Mouse (Mus musculus) right cerebral cortex, adult 2 months (tissue): ENCODE data around the gene Dnajb8.

Experiments
- DNase-seq, 2 experiments: peaks; one replicate each; pipeline ENCODE4 v3.0.0; 2021 to 2022; ENCODE audit warnings: low spot score in 2 of 2

Gene Dnajb8

GRCm38 (mm10) chr6:88221968-88222367 is at the start of gene Dnajb8:
Dnajb8 (plus strand) TSS chr6:88222268.
- DNase-seq: no peak

DNA sequence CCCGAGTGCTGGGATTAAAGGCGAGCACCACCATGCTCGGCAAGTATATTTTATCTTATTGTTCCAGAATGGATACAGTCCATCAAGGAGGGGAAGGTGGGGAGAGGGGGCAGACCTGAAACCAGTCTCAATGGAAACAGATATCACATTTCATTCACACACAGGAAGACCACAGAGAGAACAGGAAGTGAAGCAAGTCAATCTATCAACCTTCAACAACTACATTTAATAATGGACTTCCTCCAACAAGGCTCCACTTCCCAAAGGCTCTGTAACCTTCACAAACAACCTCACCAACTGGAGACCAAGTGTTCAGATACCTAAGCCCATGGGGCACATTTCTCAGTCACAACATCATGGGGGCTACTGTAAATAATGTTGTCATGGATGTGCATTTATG is 47.9 kb upstream of the Dnajb8 start:
- no peak for DNase-seq

DNA sequence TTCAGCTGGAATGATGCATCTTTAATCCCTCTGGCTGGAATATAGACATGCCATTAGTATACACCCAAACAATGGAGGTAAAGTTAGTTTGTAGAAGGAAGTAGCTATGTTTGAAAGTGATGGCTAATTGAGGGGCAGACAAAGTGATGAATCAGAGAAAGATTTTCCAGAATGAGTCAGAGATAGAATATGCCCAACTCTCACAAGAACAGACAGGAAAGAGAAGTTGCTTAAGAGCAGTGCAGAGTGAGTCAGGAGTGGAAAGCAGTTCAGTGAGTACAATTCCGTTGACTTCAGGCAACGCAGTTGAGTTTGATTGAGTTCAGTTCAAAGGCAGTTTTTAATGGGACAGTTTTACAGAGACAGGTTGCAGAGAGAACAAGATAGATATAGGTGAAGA is 47.4 kb upstream of the Dnajb8 start:
- DNase-seq: no peak

- DNase-seq: no peak
These were observed 37.4 kb upstream of the Dnajb8 start for GRCm38 (mm10) chr6:88184671-88185070.

GRCm38 (mm10) chr6:88188148-88188547 is 33.9 kb upstream of the Dnajb8 start:
- DNase-seq: peak; percentile 35 to 47

DNA sequence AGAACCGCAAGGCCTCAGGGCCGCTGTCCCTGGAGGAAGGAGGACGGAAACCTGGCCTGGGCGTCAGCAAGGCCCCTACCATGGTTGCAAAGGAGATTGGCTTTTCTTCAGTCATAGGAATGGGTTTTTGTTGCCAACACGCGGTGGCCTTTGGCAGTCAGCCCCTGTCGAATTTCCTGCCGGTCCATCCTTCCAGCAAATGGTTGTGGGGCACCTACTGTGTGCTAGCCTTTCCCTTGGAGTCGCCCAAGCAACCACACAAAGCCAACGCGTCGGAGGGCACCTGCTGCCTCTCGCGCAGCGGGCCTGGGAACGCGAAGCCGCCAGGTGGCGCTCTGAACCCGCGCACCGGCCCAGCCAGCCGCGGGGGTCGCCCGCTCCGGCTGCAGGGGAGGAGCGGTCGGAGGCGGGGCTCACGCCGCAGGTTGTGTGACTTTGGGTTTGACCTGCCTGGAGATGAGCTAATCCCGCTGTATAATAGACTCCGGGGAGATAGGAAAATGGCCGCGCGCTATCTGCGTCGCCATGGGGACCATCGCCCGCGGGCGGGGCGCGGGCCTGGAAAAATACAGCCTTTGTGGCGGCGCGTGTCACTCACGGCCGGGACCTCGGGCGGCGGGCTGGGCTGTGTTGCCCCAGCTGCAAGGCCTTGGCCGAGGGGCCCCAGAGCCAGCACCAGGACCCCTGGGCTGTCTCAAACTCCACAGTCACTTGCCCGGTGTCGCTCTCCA is 32.6 kb upstream of the Dnajb8 start:
- DNase-seq: peak; percentile 67 to 74

- DNase-seq: peak in 1 of 2 experiments; percentile 5
These were observed 32.1 kb upstream of the Dnajb8 start for GRCm38 (mm10) chr6:88190043-88190309.

DNA sequence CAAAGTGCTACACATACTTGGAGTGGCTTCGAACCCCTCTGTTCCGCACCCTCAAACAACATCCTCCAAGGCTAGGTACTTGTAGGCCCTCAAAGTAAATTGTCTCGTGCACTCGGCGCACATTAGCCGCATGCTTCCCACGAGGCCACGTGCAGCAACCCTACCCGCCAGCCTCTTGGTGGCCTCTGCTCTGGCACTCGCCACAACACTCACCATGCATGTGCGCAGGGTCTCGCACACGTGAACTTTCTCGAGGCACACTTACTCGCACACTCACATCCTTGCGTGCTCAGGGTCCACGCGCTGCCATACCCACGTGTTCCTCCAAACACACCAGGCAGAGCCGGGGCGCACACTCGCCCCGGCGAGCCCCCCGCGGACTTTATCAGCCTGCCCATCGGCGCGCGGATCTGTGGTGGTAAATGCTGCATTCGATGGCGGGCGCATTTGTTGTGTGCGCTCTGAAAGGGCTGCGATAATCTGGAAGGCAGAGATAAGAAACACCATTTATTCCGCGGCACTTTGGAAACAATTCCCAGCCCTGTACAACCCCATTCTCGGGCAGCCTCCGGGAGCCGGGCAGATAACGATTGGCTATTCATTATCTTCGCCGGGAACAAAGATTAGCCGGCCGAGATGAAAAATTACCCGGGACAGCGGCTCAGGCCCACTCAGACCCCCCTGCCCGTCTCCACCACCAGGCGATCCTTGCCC is 31.6 kb upstream of the Dnajb8 start:
- no peak for DNase-seq

DNA sequence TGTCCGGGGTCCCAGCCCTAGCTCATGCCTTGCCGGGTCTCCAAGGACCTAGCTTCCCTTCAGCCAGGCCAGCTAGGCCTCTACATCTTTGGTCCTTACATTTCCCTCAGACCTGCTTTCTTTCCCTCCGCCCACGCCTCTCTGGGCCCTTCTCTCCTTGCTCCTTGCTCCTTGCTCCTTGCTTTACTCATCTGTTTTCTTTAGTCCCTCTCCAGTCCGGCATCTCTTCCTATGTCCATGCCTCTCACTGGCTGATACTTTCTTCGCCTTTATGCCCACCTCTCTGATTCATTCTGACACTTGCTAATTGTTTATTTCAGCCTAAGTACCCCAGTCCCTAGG is 31.1 kb upstream of the Dnajb8 start:
- DNase-seq: no peak

DNA sequence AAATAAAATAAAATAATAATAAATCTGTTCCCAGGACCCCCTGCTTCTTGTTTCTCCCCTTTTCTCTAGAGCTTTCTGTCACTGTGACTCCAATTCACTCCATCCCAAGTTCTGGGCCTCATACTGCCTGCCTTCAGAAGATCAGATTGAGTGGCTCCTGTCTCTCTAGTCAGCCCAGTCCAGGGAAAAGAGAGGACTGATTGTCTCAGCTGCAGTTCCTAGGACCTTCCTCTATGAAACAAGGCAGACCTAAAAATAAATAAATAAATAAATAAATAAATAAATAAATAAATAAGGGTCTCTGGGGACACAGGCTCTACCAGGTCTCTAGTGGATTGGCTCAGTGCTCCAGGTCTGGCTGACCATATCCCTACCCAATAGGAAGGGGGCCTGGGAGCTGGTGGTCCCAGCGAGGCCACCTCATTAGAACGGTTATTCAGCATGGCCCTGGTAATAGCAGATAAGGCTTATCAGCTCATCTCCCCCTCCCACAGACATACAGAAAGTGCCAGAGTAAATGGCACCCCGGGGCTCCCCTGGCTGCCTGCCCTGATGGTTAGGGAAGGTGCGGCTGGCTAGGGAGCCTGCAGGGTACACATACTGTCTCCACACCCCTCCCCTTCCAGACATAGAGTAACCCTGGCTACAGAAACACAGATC is 30.5 kb upstream of the Dnajb8 start:
- DNase-seq: no peak

- DNase-seq: no peak
These were observed 29.3 kb upstream of the Dnajb8 start for GRCm38 (mm10) chr6:88192756-88193155.

- no peak for DNase-seq
These were observed 28.5 kb upstream of the Dnajb8 start, which contains the start of gene Gata2 for GRCm38 (mm10) chr6:88193433-88194052. Gata2 (plus strand) TSS chr6:88193891.

DNA sequence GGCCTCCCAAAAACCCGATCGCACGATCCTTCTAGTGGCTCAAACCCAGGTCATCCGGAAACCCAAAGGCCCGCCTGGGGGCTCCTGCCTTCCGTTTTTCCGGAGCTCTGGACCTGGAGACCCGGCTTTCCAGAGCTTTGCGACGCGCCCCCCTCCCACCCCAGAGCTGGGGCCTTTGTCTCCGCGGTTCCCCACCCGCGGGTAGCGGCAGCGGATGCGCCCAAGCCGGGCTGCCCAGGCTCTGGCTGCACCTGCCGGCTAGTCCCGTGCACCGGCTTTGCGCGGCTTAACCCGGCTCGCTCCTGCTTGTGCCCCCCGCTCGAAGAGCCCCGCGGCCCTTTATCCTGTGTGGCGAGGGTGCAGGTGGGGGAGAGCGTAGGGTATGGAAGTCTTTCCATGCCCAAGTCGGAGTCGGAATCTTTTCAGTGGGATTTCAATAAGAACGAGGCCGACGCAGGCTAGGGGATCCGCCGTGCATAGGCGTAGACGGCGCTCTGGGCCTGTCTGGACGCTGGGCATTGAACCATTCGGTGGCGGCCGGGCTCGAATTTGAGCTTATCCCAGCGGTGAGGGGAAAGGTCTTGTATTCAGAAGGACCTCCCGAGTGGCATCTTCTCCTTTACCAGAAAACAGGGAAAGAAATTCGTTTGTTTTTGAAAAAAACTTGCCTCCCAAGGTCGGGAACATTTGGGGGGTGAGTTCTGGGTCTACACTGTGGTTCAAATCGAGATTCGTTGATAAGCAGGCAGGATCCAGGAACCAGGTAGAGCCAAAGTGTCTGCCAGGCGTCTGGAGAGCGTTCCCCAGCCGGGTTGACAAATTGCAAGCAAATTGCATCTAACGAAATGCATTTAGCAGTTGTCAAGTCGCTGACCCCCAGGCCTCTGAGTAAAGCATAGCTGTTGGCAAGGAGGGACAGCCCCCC is 27.8 kb upstream of the Dnajb8 start:
- DNase-seq: peak in 1 of 2 experiments; percentile 8

- no peak for DNase-seq
These were observed 27.1 kb upstream of the Dnajb8 start for GRCm38 (mm10) chr6:88194978-88195325.

DNA sequence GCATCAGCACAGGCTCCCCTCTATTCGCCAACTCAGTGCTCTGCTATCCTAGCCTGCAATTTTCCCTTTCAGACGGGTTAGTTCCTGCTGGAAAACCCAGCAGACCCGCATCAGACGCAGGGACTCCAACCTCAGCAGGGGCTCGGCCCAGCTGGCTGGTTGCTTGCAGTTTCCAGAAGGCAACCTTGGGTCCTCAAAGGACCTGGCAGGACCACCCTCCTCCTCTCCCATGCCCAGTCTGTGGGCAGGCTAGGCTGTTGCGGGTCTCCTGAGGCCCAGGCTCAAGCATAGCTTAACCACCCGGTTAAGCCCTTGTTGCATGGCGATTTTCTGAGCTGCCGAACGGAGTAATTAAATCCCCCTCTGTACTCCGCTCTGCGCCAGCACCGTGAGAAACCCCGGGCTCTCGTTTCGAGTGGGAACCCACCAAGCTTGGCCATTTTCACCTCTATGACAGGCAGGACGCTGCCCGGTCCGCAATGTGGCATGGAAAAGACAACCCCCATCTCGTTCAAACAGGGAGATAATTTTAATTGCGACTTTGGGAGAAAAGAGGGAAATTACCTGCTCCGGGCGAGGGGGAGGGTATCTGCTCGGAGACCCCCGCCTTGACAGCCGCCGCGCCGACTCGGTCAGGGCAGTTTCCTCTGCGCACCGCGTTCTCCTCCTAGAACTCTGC is 25.9 kb upstream of the Dnajb8 start:
- DNase-seq: no peak

DNA sequence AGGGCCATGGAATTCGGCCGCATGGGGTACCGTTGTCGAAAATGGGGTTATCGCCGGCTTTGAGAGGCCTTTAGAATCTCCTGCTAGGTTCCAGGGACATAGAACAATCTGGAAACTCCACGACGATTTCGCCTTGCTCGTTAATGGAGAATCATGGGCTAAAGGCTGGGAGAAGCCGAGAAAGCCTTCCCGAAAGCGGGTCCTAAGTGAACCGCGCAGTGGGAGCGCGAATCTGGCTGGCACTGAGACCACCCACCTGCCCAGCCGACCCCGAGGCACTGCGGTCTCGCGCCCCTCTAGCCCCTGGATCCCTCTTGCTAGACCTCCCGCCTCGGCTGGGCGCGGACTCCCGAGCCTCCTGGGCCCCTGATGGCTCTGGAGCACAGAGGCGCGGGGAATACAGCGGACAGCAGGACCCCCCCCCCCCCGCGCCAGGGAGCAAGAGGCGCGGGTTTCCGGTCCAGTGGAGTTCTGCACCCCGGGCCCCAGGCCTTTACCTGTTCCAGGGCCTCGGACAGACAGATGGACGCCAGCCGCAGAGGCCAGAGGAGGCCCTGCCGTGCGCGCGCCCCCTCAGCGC is 25.2 kb upstream of the Dnajb8 start:
- DNase-seq: no peak

DNA sequence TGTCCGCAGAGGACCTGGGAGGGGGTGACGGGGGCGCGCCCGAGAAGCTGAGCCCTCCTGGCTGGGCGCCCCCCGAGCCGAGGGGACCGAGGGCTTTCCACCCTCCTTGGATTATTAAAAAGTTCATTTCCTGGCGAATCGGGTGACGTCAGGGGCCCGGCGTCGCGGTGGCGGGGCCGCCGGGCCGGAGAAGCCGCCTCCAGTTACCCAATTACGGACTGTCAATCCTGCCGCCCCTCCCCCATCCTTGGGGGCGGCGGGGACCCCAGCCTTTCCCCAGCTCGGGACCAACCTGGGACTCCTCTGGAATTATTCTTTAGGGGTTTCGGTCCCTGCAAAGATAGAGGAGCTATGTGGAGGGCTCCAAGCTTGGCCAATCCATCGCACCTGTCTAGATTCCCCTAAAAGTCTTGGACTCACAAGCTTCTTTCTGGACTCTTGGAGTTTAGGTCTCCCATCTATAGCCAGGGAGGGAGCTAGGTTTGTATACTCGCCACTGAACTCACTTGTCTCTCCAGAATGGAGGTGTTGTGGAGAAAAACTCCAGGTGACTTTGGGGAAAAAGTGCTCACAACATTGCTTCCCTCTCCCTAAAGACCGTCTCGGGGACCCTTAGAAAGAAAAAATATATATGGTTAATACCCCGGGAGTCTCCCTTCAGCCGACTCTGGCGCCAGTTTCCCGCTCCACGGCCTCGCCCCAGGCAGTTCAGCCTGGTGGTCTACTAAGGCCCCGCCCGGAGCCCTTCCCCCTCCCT is 24.6 kb upstream of the Dnajb8 start:
- DNase-seq: no peak

DNA sequence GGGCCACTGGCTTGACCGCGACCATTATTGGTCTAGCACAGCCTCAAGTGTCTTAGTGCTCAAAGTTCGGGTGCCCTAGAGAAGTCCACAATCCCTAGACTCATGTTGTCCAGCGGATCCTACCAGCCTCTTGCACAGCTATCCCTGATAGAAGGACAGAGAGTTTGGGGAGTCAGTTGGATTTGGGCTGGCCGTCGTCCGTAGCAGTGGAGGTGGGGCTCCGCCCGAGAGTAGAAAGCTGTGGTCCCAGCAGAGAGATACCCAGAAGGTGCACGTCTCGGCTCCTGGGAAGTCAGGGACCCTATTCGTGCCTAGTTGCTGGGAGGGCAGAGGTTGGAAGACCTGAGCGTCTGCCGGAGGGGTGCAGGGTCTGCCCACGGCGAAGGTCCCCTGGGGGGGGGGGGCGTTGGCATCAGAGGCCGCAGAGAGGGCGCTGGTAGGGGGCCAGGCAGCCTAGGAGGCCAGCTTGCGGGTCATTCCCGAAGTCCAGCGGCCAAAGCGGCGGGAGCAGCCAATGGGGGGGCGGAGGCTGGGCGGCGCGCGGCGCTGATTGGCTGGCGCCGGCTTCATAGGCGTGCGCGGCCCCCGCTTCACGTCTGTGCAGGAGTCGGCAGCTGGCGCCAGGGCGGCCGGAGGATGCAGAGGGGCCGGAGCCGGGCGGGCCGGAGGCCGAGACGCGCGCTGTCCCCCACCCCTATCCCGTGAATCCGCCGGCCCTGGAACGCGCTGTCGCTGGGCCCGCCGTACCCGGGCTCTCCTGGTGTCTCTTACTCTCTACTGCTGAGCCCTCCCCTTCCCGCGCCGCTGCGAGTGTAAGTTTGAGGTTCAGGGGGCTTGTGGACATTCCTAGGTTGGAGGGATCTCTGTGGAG is 23.8 kb upstream of the Dnajb8 start:
- DNase-seq: no peak
